Mouse (Mus musculus) urinary bladder, adult 18-20 months (tissue): ENCODE data around the gene Scamp2.

Experiments
- DNase-seq, 2 experiments: peaks; one replicate each; pipeline ENCODE4 v3.0.0; 2022; ENCODE audit warnings: low spot score in 2 of 2, mixed read lengths in 2 of 2

Scamp2 gene

GRCm38 (mm10) chr9:57625674-57626500 is 65.1 kb downstream of the Scamp2 start:
- no peak for DNase-seq

- DNase-seq = no peak
These were observed 66.4 kb downstream of the Scamp2 start for GRCm38 (mm10) chr9:57627191-57627590.

GRCm38 (mm10) chr9:57627892-57628291 is 67.1 kb downstream of the Scamp2 start:
- DNase-seq = no peak

- no peak for DNase-seq
These were observed 68.0 kb downstream of the Scamp2 start for GRCm38 (mm10) chr9:57628717-57629116.

- peak; percentile 64 to 80 for DNase-seq
These were observed 68.6 kb downstream of the Scamp2 start for GRCm38 (mm10) chr9:57629118-57629874.

- no peak for DNase-seq
These were observed 72.8 kb downstream of the Scamp2 start for GRCm38 (mm10) chr9:57633481-57634024.

GRCm38 (mm10) chr9:57637272-57637671 is 76.5 kb downstream of the Scamp2 start:
- no peak for DNase-seq

- peak in 1 of 2 experiments; percentile 28 for DNase-seq
These were observed 77.1 kb downstream of the Scamp2 start for GRCm38 (mm10) chr9:57637741-57638322.
